Mouse (Mus musculus) cerebellum, adult 9-10 months (tissue): ENCODE results near the gene Tstd1.

Experiments used
- DNase-seq: peaks from one replicate; pipeline ENCODE4 v3.0.0; 2022

Gene Tstd1

GRCm38 (mm10) chr1:171419905-171420304 is 1.2 kb downstream of the Tstd1 start:
- DNase-seq, result no peak

- no peak for DNase-seq
These were observed 3.9 kb downstream of the Tstd1 start for GRCm38 (mm10) chr1:171422504-171423095.

- DNase-seq, result no peak
These were observed 6.0 kb downstream of the Tstd1 start for GRCm38 (mm10) chr1:171424638-171425037.

- DNase-seq, result no peak
These were observed 6.5 kb downstream of the Tstd1 start for GRCm38 (mm10) chr1:171425126-171425525.

GRCm38 (mm10) chr1:171432158-171432557 is 13.5 kb downstream of the Tstd1 start:
- DNase-seq, result no peak

GRCm38 (mm10) chr1:171435288-171435814 is 16.7 kb downstream of the Tstd1 start:
- DNase-seq, result no peak

GRCm38 (mm10) chr1:171435974-171436373 is 17.3 kb downstream of the Tstd1 start:
- DNase-seq, result no peak

GRCm38 (mm10) chr1:171437264-171438013 is 18.8 kb downstream of the Tstd1 start, which contains the start of gene F11r:
Gene F11r (plus strand): TSS chr1:171437535.
- DNase-seq, result peak; percentile 90

- no peak for DNase-seq
These were observed 19.5 kb downstream of the Tstd1 start for GRCm38 (mm10) chr1:171438014-171438670.

GRCm38 (mm10) chr1:171439072-171439471 is 20.4 kb downstream of the Tstd1 start:
- no peak for DNase-seq

GRCm38 (mm10) chr1:171440025-171440725 is 21.5 kb downstream of the Tstd1 start:
- DNase-seq, result no peak

- DNase-seq, result no peak
These were observed 23.1 kb downstream of the Tstd1 start for GRCm38 (mm10) chr1:171441466-171442412.

GRCm38 (mm10) chr1:171442413-171442760 is 23.7 kb downstream of the Tstd1 start:
- DNase-seq, result no peak

- no peak for DNase-seq
These were observed 26.4 kb downstream of the Tstd1 start for GRCm38 (mm10) chr1:171445050-171445449.

GRCm38 (mm10) chr1:171446854-171447253 is 28.2 kb downstream of the Tstd1 start:
- DNase-seq, result no peak

- no peak for DNase-seq
These were observed 29.0 kb downstream of the Tstd1 start for GRCm38 (mm10) chr1:171447692-171448091.

- DNase-seq, result no peak
These were observed 31.4 kb downstream of the Tstd1 start for GRCm38 (mm10) chr1:171450062-171450461.

- DNase-seq, result no peak
These were observed 32.3 kb downstream of the Tstd1 start for GRCm38 (mm10) chr1:171451001-171451400.

GRCm38 (mm10) chr1:171452522-171452921 is 33.9 kb downstream of the Tstd1 start:
- DNase-seq, result no peak

- DNase-seq, result no peak
These were observed 34.3 kb downstream of the Tstd1 start for GRCm38 (mm10) chr1:171452923-171453322.

GRCm38 (mm10) chr1:171454926-171455325 is 36.3 kb downstream of the Tstd1 start:
- no peak for DNase-seq

GRCm38 (mm10) chr1:171457568-171457967 is 38.9 kb downstream of the Tstd1 start:
- DNase-seq, result no peak
